ENCODE assay signal across 9 mouse cellular contexts in genomic region chr11:103246731-103247290, GRCm38 (mm10). TPM values are rescaled to one million over a fixed set of nuclear protein-coding genes. Genes with fewer than 3 reads are reported as not detected.
DNase-seq lines count a peak whose midpoint lies in the region; ATAC-seq and TF ChIP-seq lines count a peak whose summit lies in the region.
"Had no signal": no experiment of that assay in that cellular context is flagged by ENCODE, and none has a peak within 500 bp of the region (broad histone marks: within the 10 kb centered on the region; RNA-seq: fewer than 3 reads in every experiment).

No protein-coding gene starts in this region.

- ATAC-seq in cerebellum, adult (ENCODE audit: insufficient number of reproducible peaks, low FRiP score, low TSS enrichment) = 0 out of 2 replicates have a peak, but pooled peaks have one; percentile 40
- ATAC-seq in kidney, embryonic 16.5 days (ENCODE audit: low FRiP score, low TSS enrichment) = peak; percentile 14; the same call in 1 of the 2 replicates
- ATAC-seq in limb, embryonic 15.5 days (ENCODE audit: insufficient number of reproducible peaks, low FRiP score, low TSS enrichment, low read depth) = no peak

- H3K27ac ChIP-seq in kidney, embryonic 16.5 days (ENCODE audit: low read length) = 0 out of 2 replicates have a peak overlapping the region, but pooled peaks have one; percentile 15
- H3K27ac ChIP-seq in bone marrow, adult 2 months (ENCODE audit: control insufficient read depth, insufficient read depth, low read depth, low read length, poor library complexity) = 0 out of 2 replicates have a peak overlapping the region, but pooled peaks have one; percentile 13
- H3K27ac ChIP-seq in limb, embryonic 15.5 days = peak overlapping the region; percentile 69
- H3K27ac ChIP-seq: midbrain, embryonic 12.5 days had no signal

- peaks cover 31% of the 10 kb centered on the region for H3K4me1 ChIP-seq in kidney, embryonic 16.5 days (ENCODE audit: insufficient read depth, low read length)
- H3K4me1 ChIP-seq in bone marrow, adult 2 months (ENCODE audit: control insufficient read depth, insufficient read depth, low read length) = peaks cover 15% of the 10 kb centered on the region
- H3K4me1 ChIP-seq in limb, embryonic 15.5 days = peaks cover 40% of the 10 kb centered on the region

- 63% methylated on average over 4 of the region's 4 CpGs for WGBS in kidney, embryonic 16.5 days
- WGBS in bone marrow, adult 2 months = 54% methylated on average over 4 of the region's 4 CpGs
- 37% methylated on average over 4 of the region's 4 CpGs for WGBS in limb, embryonic 15.5 days

- H3K9me3 ChIP-seq in kidney, embryonic 16.5 days (ENCODE audit: low read length) = no peaks in the 10 kb centered on the region
- H3K9me3 ChIP-seq in limb, embryonic 15.5 days = no peaks in the 10 kb centered on the region
- H3K9me3 ChIP-seq: midbrain, embryonic 12.5 days had no signal

- no peak for TF ChIP-seq POLR2A in bone marrow, adult 2 months (IDR thresholded peaks at IDR 0.05; ENCODE audit: borderline replicate concordance, control insufficient read depth, low read depth, low read length)

- no peaks in the 10 kb centered on the region for H3K27me3 ChIP-seq in kidney, embryonic 16.5 days (ENCODE audit: insufficient read depth, low read length)
- no peaks in the 10 kb centered on the region for H3K27me3 ChIP-seq in limb, embryonic 15.5 days
- H3K27me3 ChIP-seq: midbrain, embryonic 12.5 days had no signal

- TF ChIP-seq CTCF in bone marrow, adult 2 months (IDR thresholded peaks at IDR 0.05; ENCODE audit: control insufficient read depth, insufficient read depth, low read length) = no peak

- no peaks in the 10 kb centered on the region for H3K36me3 ChIP-seq in kidney, embryonic 16.5 days (ENCODE audit: insufficient read depth, low read length)
- peaks cover 3% of the 10 kb centered on the region; the same call in 1 of the 2 replicates for H3K36me3 ChIP-seq in limb, embryonic 15.5 days

- DNase-seq in cerebellum, adult 9-10 months = no peak
- DNase-seq in kidney, adult 9 months = no peak
- DNase-seq in thymus, postnatal 4 days = no peak
- no peak for DNase-seq in Muller cell, postnatal 12 days (ENCODE audit: inconsistent ontology term)

- no peak overlapping the region for H3K4me2 ChIP-seq in kidney, embryonic 16.5 days (replicated peaks; ENCODE audit: low read depth, low read length)
- H3K4me2 ChIP-seq in limb, embryonic 15.5 days = no peak overlapping the region
- H3K4me2 ChIP-seq: midbrain, embryonic 12.5 days had no signal

- H3K4me3 ChIP-seq in kidney, embryonic 16.5 days (ENCODE audit: low read length) = no peak overlapping the region
- no peak overlapping the region for H3K4me3 ChIP-seq in bone marrow, adult 2 months (replicated peaks; ENCODE audit: control insufficient read depth, low read depth, low read length)
- H3K4me3 ChIP-seq in limb, embryonic 15.5 days = no peak overlapping the region
- H3K4me3 ChIP-seq: midbrain, embryonic 12.5 days had no signal

- 0 out of 2 replicates have a peak overlapping the region, but pooled peaks have one; percentile 26 for H3K9ac ChIP-seq in kidney, embryonic 16.5 days (replicated peaks; ENCODE audit: low read length)
- H3K9ac ChIP-seq in limb, embryonic 15.5 days = no peak overlapping the region
- H3K9ac ChIP-seq: midbrain, embryonic 12.5 days had no signal

RNA-seq across cellular contexts. Expression of gene Map3k14, which starts 20.5 kb away (rescaled TPM):
- polyA plus RNA-seq in kidney, embryonic 16.5 days (2015; fragmentation: Nextera tagmentation; extraction: Ambion mirVana) = 5.3 and 6.7 TPM in 2 replicates
- polyA plus RNA-seq in bone marrow, adult 2 months (2011; ENCODE audit: insufficient read depth, insufficient read length, low replicate concordance, missing spikeins) = 3.4 and 12.1 TPM in 2 replicates
- polyA plus RNA-seq in limb, embryonic 15.5 days (2015; fragmentation: Nextera tagmentation; extraction: Ambion mirVana) = 4.3 and 5.3 TPM in 2 replicates

RNA-seq across cellular contexts. Expression of gene Spata32, which starts 28.6 kb away (rescaled TPM):
- not detected in 2 replicates for polyA plus RNA-seq in kidney, embryonic 16.5 days (2015; fragmentation: Nextera tagmentation; extraction: Ambion mirVana)
- not detected in 2 replicates for polyA plus RNA-seq in bone marrow, adult 2 months (2011; ENCODE audit: insufficient read depth, insufficient read length, low replicate concordance, missing spikeins)
- not detected in 2 replicates for polyA plus RNA-seq in limb, embryonic 15.5 days (2015; fragmentation: Nextera tagmentation; extraction: Ambion mirVana)
- polyA plus RNA-seq: midbrain, embryonic 12.5 days had no signal

RNA-seq across cellular contexts. Expression of gene 1700023F06Rik, which starts 38.5 kb away (rescaled TPM):
- 0.27 and 0.82 TPM in 2 replicates for polyA plus RNA-seq in kidney, embryonic 16.5 days (2015; fragmentation: Nextera tagmentation; extraction: Ambion mirVana)
- polyA plus RNA-seq in bone marrow, adult 2 months (2011; ENCODE audit: insufficient read depth, insufficient read length, low replicate concordance, missing spikeins) = not detected in 2 replicates
- polyA plus RNA-seq in limb, embryonic 15.5 days (2015; fragmentation: Nextera tagmentation; extraction: Ambion mirVana) = 0.67 and 1.0 TPM in 2 replicates
- polyA plus RNA-seq: midbrain, embryonic 12.5 days had no signal

Comparison
In these comparisons a context has a peak if more than half of its experiments do, and no peak if none do; other contexts are left out.
1. H3K27ac ChIP-seq: peak in every context shown above with its lines; median percentile 69 in limb, embryonic 15.5 days; 15 in kidney, embryonic 16.5 days; 13 in bone marrow, adult 2 months.